Mouse (Mus musculus): ENCODE data around the gene Heg1. TPM values are rescaled to one million over a fixed set of nuclear protein-coding genes. Genes with fewer than 3 reads are reported as not detected.

The Heg1 gene
- polyA plus RNA-seq, 2 experiments: 3.2 to 3.5 TPM

DNA sequence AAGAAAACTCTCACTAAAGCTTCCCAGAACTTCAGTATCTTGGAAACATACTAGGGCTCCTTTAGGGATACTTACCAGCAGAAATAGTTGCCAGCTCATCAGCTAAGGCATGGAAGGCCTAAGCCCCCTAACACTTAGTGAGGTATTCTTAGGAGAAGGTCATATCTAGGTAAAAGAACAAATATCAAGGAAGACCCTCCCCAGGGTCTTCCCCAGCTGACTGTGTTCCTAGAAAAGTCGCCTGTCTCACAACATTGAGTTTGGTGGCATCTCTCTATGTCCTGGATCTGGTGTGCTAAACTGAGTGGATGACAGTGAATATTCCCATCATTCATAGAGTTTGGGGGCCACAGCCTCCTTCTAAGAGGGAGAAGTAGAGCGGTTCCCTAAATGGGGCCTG is 13.2 kb upstream of the Heg1 start:
- TF ChIP-seq EP300 (IDR thresholded peaks at IDR 0.05; ENCODE audit: low read depth) (no peak), CTCF (IDR thresholded peaks at IDR 0.05; ENCODE audit: low read depth) (no peak)
- H3K9ac ChIP-seq (replicated peaks): no peak overlapping the region
- DNase-seq (ENCODE audit: low read depth in 3 of 3, low spot score in 3 of 3) (no peak), ATAC-seq (ENCODE audit: insufficient read depth) (no peak)
- no peak overlapping the region for H3K4me3 ChIP-seq (ENCODE audit: insufficient read depth in 1 of 2, low read depth in 2 of 2, low read length in 2 of 2)
- no peaks in the 10 kb centered on the region for H3K27me3 ChIP-seq (ENCODE audit: control insufficient read depth, insufficient read depth, low read length)
- no peaks in the 10 kb centered on the region for H3K9me3 ChIP-seq (ENCODE audit: control insufficient read depth, low read length)
- no peak overlapping the region for H3K4me2 ChIP-seq (ENCODE audit: low read depth)
- 65% methylated on average over 2 of the region's 2 CpGs for WGBS (ENCODE audit: insufficient replicate concordance)
- H3K4me1 ChIP-seq (replicated peaks; ENCODE audit: control insufficient read depth in 2 of 2, insufficient read depth in 2 of 2, low read length in 1 of 2): no peaks in the 10 kb centered on the region
- no peaks in the 10 kb centered on the region for H3K36me3 ChIP-seq (replicated peaks; ENCODE audit: control insufficient read depth, insufficient read depth, low read depth)
- no peak overlapping the region for H3K27ac ChIP-seq

DNA sequence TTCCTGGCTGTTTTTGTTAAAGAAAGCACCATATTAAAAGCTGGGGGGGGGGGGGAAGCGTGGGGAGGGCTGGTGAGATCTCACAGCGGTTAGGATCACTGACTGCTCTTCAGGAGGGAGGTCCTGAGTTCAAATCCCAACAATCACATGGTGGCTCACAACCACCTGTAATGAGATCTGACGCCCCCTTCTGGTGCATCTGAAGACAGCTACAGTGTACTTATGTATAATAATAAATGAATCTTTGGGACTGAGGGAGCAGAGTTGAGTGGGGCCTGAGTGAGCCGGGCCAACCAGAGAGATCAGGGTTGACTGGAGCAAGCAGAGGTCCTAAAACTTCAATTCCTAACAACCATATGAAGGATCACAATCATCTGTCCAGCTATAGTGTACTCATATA is 12.0 kb upstream of the Heg1 start:
- no peak overlapping the region for H3K4me2 ChIP-seq (ENCODE audit: low read depth)
- TF ChIP-seq EP300 (IDR thresholded peaks at IDR 0.05; ENCODE audit: low read depth) (no peak), CTCF (IDR thresholded peaks at IDR 0.05; ENCODE audit: low read depth) (peak; percentile 14; the same call in 1 of the 2 replicates)
- no peak overlapping the region for H3K4me3 ChIP-seq (ENCODE audit: insufficient read depth in 1 of 2, low read depth in 2 of 2, low read length in 2 of 2)
- no peak overlapping the region for H3K9ac ChIP-seq (replicated peaks)
- DNase-seq (ENCODE audit: low read depth in 3 of 3, low spot score in 3 of 3) (no peak), ATAC-seq (ENCODE audit: insufficient read depth) (no peak)
- WGBS (ENCODE audit: insufficient replicate concordance): 73% methylated on average over 4 of the region's 4 CpGs
- no peaks in the 10 kb centered on the region for H3K4me1 ChIP-seq (replicated peaks; ENCODE audit: control insufficient read depth in 2 of 2, insufficient read depth in 2 of 2, low read length in 1 of 2)
- H3K9me3 ChIP-seq (ENCODE audit: control insufficient read depth, low read length): no peaks in the 10 kb centered on the region
- no peaks in the 10 kb centered on the region for H3K27me3 ChIP-seq (ENCODE audit: control insufficient read depth, insufficient read depth, low read length)
- no peak overlapping the region for H3K27ac ChIP-seq
- H3K36me3 ChIP-seq (replicated peaks; ENCODE audit: control insufficient read depth, insufficient read depth, low read depth): no peaks in the 10 kb centered on the region

DNA sequence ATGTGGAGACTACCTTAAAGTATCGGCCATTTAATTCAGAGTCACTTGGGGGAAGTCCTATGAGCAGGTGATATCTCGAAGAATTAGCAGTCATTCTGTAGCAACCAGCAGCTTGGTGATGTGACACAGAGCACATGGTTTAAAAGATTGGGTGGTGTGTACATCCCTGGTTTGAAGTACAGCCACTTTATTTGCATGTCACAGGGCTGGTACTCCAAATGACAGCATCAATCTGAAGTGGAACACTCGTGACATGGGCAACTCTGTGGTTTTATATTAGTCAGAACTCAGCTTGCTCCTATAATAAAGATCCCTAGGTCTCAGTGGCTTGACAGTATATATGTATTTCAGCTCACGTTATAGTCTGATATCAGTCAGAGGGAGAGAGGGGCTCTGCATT is 11.5 kb upstream of the Heg1 start:
- no peak overlapping the region for H3K9ac ChIP-seq (replicated peaks)
- ATAC-seq (ENCODE audit: insufficient read depth): no peak
- H3K27ac ChIP-seq: no peak overlapping the region
- no peak for DNase-seq (ENCODE audit: low read depth in 3 of 3, low spot score in 3 of 3)
- H3K9me3 ChIP-seq (ENCODE audit: control insufficient read depth, low read length): no peaks in the 10 kb centered on the region
- no peak for TF ChIP-seq CTCF (IDR thresholded peaks at IDR 0.05; ENCODE audit: low read depth)
- H3K4me1 ChIP-seq (replicated peaks; ENCODE audit: control insufficient read depth in 2 of 2, insufficient read depth in 2 of 2, low read length in 1 of 2): no peaks in the 10 kb centered on the region
- no peaks in the 10 kb centered on the region for H3K27me3 ChIP-seq (ENCODE audit: control insufficient read depth, insufficient read depth, low read length)
- 58% methylated on average over 4 of the region's 4 CpGs for WGBS (ENCODE audit: insufficient replicate concordance)
- H3K36me3 ChIP-seq (replicated peaks; ENCODE audit: control insufficient read depth, insufficient read depth, low read depth): no peaks in the 10 kb centered on the region
- H3K4me3 ChIP-seq (ENCODE audit: insufficient read depth in 1 of 2, low read depth in 2 of 2, low read length in 2 of 2): no peak overlapping the region
- H3K4me2 ChIP-seq (ENCODE audit: low read depth): no peak overlapping the region

DNA sequence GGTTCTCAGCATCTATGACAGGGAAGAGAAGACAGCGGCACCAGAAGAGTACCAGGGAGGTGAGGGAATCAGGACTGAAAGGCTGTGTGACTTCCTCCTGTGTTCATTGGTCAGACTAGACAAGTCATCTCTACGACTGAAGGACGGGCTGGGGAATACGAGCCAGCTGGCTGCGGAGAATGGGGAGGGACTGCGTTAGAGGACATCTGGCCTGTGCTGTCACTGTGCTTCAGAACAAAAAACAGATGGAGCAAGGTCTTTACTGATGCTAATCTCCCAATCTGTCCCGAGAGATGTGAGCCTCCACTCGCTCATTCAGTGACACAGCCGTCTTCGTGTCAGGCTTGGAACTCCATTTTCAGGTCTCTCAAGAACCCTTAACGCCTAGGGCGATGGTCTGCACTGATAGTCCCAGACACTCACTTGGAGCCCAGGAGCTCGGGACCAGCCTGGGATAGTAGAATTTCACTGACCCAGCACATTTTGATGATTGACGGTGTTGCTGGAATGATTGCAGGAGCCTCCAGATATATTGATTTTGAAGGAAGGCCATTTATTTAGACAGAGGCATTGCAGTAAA is 10.6 kb upstream of the Heg1 start:
- Histone ChIP-seq H3K9ac (replicated peaks) (no peak overlapping the region), H3K4me1 (replicated peaks; ENCODE audit: control insufficient read depth in 2 of 2, insufficient read depth in 2 of 2, low read length in 1 of 2) (no peaks in the 10 kb centered on the region), H3K27me3 (ENCODE audit: control insufficient read depth, insufficient read depth, low read length) (no peaks in the 10 kb centered on the region), H3K4me2 (ENCODE audit: low read depth) (no peak overlapping the region), H3K9me3 (ENCODE audit: control insufficient read depth, low read length) (no peaks in the 10 kb centered on the region), H3K27ac (no peak overlapping the region), H3K36me3 (replicated peaks; ENCODE audit: control insufficient read depth, insufficient read depth, low read depth) (no peaks in the 10 kb centered on the region), H3K4me3 (ENCODE audit: insufficient read depth in 1 of 2, low read depth in 2 of 2, low read length in 2 of 2) (no peak overlapping the region)
- ATAC-seq (ENCODE audit: insufficient read depth) (no peak), DNase-seq (ENCODE audit: low read depth in 3 of 3, low spot score in 3 of 3) (no peak)
- TF ChIP-seq EP300 (IDR thresholded peaks at IDR 0.05; ENCODE audit: low read depth) (no peak), CTCF (IDR thresholded peaks at IDR 0.05; ENCODE audit: low read depth) (no peak)
- 66% methylated on average over 14 of the region's 14 CpGs for WGBS (ENCODE audit: insufficient replicate concordance)

DNA sequence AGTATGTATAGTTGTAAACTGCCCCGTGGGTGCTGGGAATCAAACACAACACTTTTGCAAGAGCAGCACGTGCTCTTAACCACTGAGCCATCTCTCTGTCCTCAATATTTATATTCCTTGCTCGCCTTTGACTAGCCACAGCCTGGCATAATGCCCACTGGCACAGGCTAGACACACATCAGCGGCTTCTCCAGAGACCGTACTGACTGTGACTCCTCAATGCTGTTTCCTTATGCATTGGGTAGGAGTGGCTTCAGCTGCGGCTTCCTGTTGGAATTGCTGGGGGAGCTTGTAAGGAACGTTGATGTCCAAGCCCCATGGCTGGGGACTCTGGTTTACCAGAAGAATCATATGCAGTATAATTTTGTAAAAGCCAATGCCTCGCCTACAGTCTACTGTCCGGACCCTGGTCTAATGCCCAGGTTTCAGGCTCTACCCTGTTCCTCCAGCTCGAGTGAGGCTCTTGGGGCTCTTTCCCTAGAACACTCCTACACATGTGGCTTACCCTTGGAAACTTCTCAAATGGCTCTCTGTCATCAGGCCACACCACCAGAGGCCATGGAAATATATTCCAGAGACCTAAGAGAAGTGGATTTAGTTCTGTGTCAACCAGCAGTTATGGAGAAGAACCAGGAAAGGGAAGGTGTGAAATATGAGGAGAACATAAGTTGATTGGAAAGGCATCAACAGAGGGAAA is 8.9 kb upstream of the Heg1 start:
- Histone ChIP-seq H3K9me3 (ENCODE audit: control insufficient read depth, low read length) (no peaks in the 10 kb centered on the region), H3K4me3 (ENCODE audit: insufficient read depth in 1 of 2, low read depth in 2 of 2, low read length in 2 of 2) (no peak overlapping the region), H3K4me2 (ENCODE audit: low read depth) (no peak overlapping the region), H3K36me3 (replicated peaks; ENCODE audit: control insufficient read depth, insufficient read depth, low read depth) (no peaks in the 10 kb centered on the region), H3K27me3 (ENCODE audit: control insufficient read depth, insufficient read depth, low read length) (no peaks in the 10 kb centered on the region), H3K9ac (replicated peaks) (no peak overlapping the region), H3K27ac (no peak overlapping the region), H3K4me1 (replicated peaks; ENCODE audit: control insufficient read depth in 2 of 2, insufficient read depth in 2 of 2, low read length in 1 of 2) (no peaks in the 10 kb centered on the region)
- WGBS (ENCODE audit: insufficient replicate concordance): 65% methylated on average over 10 of the region's 10 CpGs
- ATAC-seq (ENCODE audit: insufficient read depth): no peak
- no peak for DNase-seq (ENCODE audit: low read depth in 3 of 3, low spot score in 3 of 3)
- TF ChIP-seq CTCF (IDR thresholded peaks at IDR 0.05; ENCODE audit: low read depth) (no peak), EP300 (IDR thresholded peaks at IDR 0.05; ENCODE audit: low read depth) (no peak)
